Mouse (Mus musculus): Measurements from ENCODE around the gene Acox1. TPM values are rescaled to one million over a fixed set of nuclear protein-coding genes. Genes with fewer than 3 reads are reported as not detected.

Gene Acox1
- polyA plus RNA-seq, 1 experiment from 2014 or later: 36.1 TPM

DNA sequence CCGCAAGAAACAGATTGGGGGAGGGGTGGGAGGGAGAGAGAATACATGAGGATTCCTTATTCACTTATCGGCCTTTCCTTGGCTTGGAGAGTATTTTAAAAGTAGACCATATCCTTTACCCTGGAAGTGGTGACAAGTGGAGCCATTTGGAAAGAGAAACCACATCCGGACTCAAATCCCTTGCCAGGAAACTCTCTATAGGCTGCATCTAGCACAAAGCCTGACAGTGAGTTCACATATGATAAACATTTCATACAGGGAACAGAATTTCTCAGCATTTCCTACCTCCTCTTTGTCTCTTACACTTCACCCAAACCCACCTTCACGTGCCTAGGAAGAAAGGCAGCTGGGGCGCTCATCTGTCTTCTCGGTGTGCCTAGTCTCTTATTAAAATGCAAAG lies 31.6 kb downstream of the Acox1 start:
- ATAC-seq (ENCODE audit: insufficient number of reproducible peaks, low FRiP score): no peak; the same call in 1 of the 2 replicates
- peaks cover 11% of the 10 kb centered on the region for H3K4me1 ChIP-seq (replicated peaks)
- H3K9ac ChIP-seq: peak overlapping the region; percentile 80
- H3K4me2 ChIP-seq: peak overlapping the region; percentile 82
- peak overlapping the region; percentile 96 for H3K27ac ChIP-seq (ENCODE audit: poor library complexity, severe bottlenecking)
- WGBS: 3% methylated on average over 6 of the region's 6 CpGs
- peak overlapping the region; percentile 72 for H3K4me3 ChIP-seq
- peaks cover 30% of the 10 kb centered on the region for H3K36me3 ChIP-seq
- no peaks in the 10 kb centered on the region for H3K9me3 ChIP-seq (replicated peaks)
- no peaks in the 10 kb centered on the region for H3K27me3 ChIP-seq (replicated peaks)

DNA sequence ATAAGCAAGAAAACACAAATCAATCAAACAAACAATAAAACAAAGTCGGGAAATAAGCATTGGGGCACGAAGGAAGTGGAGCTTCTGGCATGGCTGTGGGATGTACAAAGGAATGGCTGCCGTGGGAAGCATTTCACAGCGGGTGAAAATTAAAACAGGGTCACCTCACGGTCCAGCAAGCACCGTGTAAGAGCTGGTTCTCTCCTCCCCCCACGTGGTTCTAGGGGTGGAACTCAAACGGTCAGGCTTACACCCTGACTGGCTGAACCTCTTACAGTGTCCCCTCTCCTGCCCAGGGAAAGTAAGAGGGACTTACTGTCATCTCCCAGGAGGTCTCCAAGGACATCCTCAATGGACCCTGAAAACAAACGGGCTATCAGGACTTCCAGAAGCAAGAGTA lies 35.8 kb downstream of the Acox1 start:
- no peaks in the 10 kb centered on the region for H3K9me3 ChIP-seq (replicated peaks)
- H3K9ac ChIP-seq: no peak overlapping the region
- no peak overlapping the region for H3K4me2 ChIP-seq
- peaks cover 57% of the 10 kb centered on the region for H3K36me3 ChIP-seq
- H3K4me3 ChIP-seq: no peak overlapping the region
- no peak overlapping the region for H3K27ac ChIP-seq (ENCODE audit: poor library complexity, severe bottlenecking)
- 64% methylated on average over 9 of the region's 9 CpGs for WGBS
- H3K27me3 ChIP-seq (replicated peaks): no peaks in the 10 kb centered on the region
- H3K4me1 ChIP-seq (replicated peaks): peaks cover 11% of the 10 kb centered on the region
- no peak for ATAC-seq (ENCODE audit: insufficient number of reproducible peaks, low FRiP score)

DNA sequence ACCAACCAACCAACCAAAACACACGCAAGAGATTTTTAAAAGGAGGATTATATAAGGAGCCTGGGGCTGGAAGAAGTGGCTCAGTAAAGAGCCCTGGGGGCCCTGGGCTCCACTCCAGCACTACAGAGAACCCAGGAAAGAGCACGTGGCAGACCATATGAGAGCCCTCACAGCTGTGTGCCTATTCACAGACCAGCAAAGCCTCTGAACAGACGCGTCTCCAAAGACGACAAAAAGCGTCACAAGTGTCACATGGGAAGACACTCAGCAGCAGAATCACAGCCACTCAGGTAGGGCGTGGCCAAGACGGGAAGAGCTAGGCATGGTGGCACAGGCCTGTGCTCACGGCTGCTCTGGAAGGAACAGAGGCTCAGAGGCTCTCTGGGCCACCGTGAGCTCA lies 36.7 kb downstream of the Acox1 start:
- no peak for ATAC-seq (ENCODE audit: insufficient number of reproducible peaks, low FRiP score)
- no peak overlapping the region for H3K27ac ChIP-seq (ENCODE audit: poor library complexity, severe bottlenecking)
- no peaks in the 10 kb centered on the region for H3K9me3 ChIP-seq (replicated peaks)
- no peak overlapping the region for H3K4me2 ChIP-seq
- H3K36me3 ChIP-seq: peaks cover 63% of the 10 kb centered on the region
- H3K4me3 ChIP-seq: no peak overlapping the region
- no peaks in the 10 kb centered on the region for H3K27me3 ChIP-seq (replicated peaks)
- WGBS: 76% methylated on average over 10 of the region's 10 CpGs
- no peak overlapping the region for H3K9ac ChIP-seq
- H3K4me1 ChIP-seq (replicated peaks): peaks cover 11% of the 10 kb centered on the region

DNA sequence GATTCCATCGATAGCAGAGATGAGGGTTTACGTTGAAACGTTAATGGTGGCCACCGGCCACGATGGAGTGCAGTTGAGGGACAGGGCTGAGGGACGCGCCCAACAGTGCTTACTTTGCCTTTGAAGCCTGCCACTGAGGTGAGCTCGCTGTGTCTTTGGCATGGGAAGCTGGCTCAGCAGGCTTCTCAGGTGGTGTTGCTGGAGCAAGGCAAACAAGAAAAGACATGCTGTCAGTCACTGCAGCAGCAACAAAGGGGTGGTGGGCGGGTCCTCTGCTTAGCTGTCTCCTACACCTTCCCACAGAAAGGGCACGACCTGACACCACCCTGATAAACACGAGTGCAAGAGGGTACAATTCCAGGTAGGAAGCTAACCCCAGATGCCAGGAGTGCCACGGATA lies 37.5 kb downstream of the Acox1 start:
- H3K4me1 ChIP-seq (replicated peaks): peaks cover 3% of the 10 kb centered on the region
- no peak overlapping the region for H3K27ac ChIP-seq (ENCODE audit: poor library complexity, severe bottlenecking)
- H3K36me3 ChIP-seq: peaks cover 72% of the 10 kb centered on the region
- WGBS: 65% methylated on average over 12 of the region's 12 CpGs
- H3K9me3 ChIP-seq (replicated peaks): no peaks in the 10 kb centered on the region
- no peak overlapping the region for H3K4me3 ChIP-seq
- no peak for ATAC-seq (ENCODE audit: insufficient number of reproducible peaks, low FRiP score)
- H3K4me2 ChIP-seq: no peak overlapping the region
- no peak overlapping the region for H3K9ac ChIP-seq
- H3K27me3 ChIP-seq (replicated peaks): no peaks in the 10 kb centered on the region

DNA sequence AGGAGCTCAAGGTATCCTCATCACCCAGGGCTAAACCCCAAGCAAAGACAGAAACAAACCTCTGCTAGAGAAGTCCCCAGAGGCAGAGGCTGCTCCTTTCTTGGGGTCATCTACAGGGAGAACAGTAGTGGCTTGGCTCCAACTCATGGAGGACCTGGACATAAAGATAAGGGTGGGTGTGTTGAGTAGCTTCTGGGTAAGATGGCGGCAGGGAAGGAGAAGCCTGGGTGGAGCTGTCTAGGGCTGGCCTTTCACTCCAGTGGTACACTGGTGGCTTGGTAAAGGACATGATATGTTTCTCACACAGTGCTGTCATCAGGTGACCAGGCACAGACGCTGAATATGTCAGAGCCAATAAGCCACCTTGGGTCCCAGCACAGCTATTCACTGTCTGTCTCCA lies 47.9 kb downstream of the Acox1 start:
- Histone ChIP-seq H3K9ac (no peak overlapping the region), H3K4me2 (no peak overlapping the region), H3K4me1 (replicated peaks) (0 out of 2 replicates have a peak, but pooled peaks cover 11% of the 10 kb centered on the region), H3K27me3 (replicated peaks) (no peaks in the 10 kb centered on the region), H3K36me3 (peaks cover 100% of the 10 kb centered on the region), H3K9me3 (replicated peaks) (no peaks in the 10 kb centered on the region), H3K27ac (ENCODE audit: poor library complexity, severe bottlenecking) (no peak overlapping the region), H3K4me3 (no peak overlapping the region)
- 79% methylated on average over 2 of the region's 2 CpGs for WGBS
- ATAC-seq (ENCODE audit: insufficient number of reproducible peaks, low FRiP score): peak; percentile 74

DNA sequence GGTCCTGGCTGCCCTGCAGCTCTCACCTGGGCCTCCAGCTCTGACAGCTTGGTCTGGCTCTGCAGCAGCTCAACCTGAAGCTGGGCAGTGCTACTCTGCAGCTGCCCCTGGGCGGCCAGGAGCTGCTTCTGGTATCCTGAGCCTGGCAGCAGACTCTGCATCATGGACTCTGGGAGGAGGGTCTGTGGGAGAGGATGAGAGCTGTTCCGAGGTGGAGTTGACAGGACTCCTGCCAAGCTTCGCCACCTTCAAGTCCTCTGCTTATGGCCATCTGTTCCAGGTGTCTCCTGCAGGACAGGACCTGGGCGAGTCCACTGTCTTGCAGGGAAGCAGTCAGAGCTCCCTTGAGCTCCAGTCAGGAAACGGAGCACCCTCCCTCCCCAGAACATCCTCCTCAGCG lies 49.5 kb downstream of the Acox1 start:
- Histone ChIP-seq H3K4me2 (no peak overlapping the region), H3K27me3 (replicated peaks) (no peaks in the 10 kb centered on the region), H3K9ac (no peak overlapping the region), H3K4me1 (replicated peaks) (0 out of 2 replicates have a peak, but pooled peaks cover 11% of the 10 kb centered on the region), H3K9me3 (replicated peaks) (no peaks in the 10 kb centered on the region), H3K36me3 (peaks cover 100% of the 10 kb centered on the region), H3K4me3 (no peak overlapping the region), H3K27ac (ENCODE audit: poor library complexity, severe bottlenecking) (no peak overlapping the region)
- WGBS: 77% methylated on average over 6 of the region's 6 CpGs
- ATAC-seq (ENCODE audit: insufficient number of reproducible peaks, low FRiP score): no peak

DNA sequence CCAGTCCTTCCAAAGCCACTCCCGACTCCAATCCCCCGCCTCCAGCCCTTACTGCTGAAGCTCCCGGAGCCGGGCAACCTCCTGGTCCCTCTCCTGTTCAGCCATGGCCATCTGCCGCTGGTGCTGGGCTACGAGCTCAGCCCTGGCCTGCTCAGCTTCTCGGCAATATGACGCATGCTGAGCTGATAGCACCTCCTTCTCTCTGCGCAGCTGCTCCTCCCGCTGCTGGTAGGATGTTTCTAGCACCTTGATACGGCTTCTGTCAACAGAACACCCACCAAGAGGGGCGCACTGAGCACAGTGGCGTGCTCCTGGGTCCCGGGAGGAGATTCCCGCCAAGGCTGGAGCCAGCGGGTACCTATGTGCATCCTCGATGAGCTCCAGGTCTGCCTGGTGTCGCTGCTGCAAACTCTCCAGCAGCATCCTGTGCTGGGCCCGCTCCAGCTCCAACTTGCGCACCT lies 50.1 kb downstream of the Acox1 start:
- no peak overlapping the region for H3K4me3 ChIP-seq
- 38% methylated on average over 20 of the region's 20 CpGs for WGBS
- peaks cover 100% of the 10 kb centered on the region for H3K36me3 ChIP-seq
- 0 out of 2 replicates have a peak, but pooled peaks cover 11% of the 10 kb centered on the region for H3K4me1 ChIP-seq (replicated peaks)
- H3K27me3 ChIP-seq (replicated peaks): no peaks in the 10 kb centered on the region
- ATAC-seq (ENCODE audit: insufficient number of reproducible peaks, low FRiP score): no peak
- H3K9ac ChIP-seq: peak overlapping the region; percentile 2; the same call in 1 of the 2 replicates
- H3K9me3 ChIP-seq (replicated peaks): no peaks in the 10 kb centered on the region
- H3K27ac ChIP-seq (ENCODE audit: poor library complexity, severe bottlenecking): no peak overlapping the region
- peak overlapping the region; percentile 14; the same call in 1 of the 2 replicates for H3K4me2 ChIP-seq

DNA sequence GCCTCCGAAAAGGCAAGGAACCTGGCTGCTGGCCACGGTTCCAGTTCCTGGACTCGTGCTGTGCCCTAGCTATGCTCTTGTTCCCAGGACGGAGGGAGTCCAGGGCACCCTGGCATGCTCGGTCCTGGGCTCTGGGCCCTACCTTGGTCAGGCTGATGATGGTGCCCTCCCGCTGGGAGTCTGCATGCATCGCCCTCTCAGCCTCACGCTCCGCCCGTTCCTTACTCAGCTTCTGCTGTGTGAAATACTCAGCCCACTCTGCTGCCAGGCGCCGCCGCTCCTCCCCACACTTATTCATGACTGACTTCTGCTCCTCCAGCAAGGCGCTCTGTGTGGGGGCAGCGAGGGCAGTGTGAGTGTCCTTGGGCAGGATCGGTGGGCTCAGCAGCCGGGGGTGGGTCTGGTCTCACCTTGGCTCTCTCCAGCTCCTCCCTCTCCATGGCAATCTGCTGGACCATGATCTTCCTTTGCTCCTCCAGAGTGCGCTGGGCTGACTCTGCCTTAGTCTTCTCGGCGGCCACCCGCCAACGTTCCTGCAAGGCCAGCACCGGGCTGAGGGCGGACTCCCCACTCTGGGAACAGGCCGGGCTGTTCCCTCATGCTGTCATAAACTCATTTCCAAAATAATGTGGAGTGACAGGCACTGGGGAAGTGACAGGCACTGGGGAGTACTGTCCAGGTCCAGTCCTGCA lies 52.4 kb downstream of the Acox1 start:
- WGBS: 75% methylated on average over 25 of the region's 25 CpGs
- no peak overlapping the region; the same call in 1 of the 2 replicates for H3K9ac ChIP-seq
- no peak for ATAC-seq (ENCODE audit: insufficient number of reproducible peaks, low FRiP score)
- no peak overlapping the region for H3K27ac ChIP-seq (ENCODE audit: poor library complexity, severe bottlenecking)
- no peak overlapping the region for H3K4me2 ChIP-seq
- no peaks in the 10 kb centered on the region for H3K9me3 ChIP-seq (replicated peaks)
- 0 out of 2 replicates have a peak, but pooled peaks cover 11% of the 10 kb centered on the region for H3K4me1 ChIP-seq (replicated peaks)
- peaks cover 98% of the 10 kb centered on the region for H3K36me3 ChIP-seq
- no peaks in the 10 kb centered on the region for H3K27me3 ChIP-seq (replicated peaks)
- H3K4me3 ChIP-seq: no peak overlapping the region

DNA sequence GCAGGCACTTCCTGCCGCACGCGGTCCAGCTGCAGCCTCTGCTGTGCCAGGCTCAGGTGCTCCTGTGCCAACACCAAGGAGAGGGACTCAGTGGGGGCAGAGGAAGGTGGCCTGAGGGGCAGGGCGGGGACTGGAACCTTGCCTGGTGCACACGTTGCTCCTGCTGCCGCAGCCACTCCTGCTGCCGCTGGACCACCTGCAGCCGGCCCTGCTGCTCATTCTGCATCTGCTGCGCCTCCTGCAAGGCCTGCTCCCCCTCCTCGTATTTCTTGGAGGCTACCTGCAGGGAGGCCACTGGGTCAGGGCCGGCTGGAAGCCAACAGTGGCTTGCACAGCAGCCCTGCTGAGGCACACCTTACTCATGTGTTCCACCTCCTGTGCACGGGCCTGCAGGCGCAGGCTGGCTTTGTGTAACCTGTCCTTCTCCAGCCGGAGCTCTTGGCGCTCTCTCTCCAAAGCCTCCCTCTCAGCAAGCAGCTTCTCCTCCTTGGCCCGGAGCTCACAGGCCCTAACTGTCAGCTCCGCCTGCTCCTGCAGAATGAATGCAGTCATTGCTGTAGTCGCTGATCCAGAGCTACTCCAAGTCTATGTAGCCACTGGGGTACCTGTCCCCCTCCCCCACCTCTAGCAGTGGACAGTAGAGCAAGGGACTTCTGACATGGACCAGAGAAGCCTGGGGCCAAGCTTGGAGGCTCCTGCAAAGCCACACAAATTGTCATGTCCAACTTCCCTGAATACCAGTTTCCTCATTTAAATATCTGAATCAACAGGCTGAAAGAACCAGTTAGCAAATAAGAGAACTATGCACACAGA lies 53.2 kb downstream of the Acox1 start:
- Histone ChIP-seq H3K9ac (no peak overlapping the region), H3K4me2 (no peak overlapping the region), H3K4me3 (no peak overlapping the region), H3K4me1 (replicated peaks) (0 out of 2 replicates have a peak, but pooled peaks cover 11% of the 10 kb centered on the region), H3K27me3 (replicated peaks) (no peaks in the 10 kb centered on the region), H3K36me3 (peaks cover 92% of the 10 kb centered on the region), H3K9me3 (replicated peaks) (no peaks in the 10 kb centered on the region), H3K27ac (ENCODE audit: poor library complexity, severe bottlenecking) (no peak overlapping the region)
- 69% methylated on average over 18 of the region's 18 CpGs for WGBS
- ATAC-seq (ENCODE audit: insufficient number of reproducible peaks, low FRiP score): no peak

DNA sequence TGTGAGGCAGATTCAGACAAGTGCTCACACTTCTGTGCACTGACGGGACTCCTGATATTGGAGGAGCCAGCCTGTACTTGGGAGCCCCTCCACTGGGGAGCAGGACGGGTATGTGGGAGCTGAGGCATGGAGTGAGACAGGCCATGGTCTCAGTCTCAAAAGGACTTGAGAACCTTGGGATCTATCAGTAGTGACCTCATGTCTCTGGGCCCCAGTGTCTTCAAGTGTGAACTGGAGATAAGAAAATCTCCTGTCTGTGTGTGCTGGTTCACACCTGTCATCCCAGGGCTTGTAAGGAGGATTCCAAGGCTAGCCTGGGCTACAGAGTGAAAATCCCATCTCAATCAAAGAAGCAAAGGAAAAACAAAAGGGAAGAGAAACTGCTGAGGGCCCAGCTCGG lies 55.4 kb downstream of the Acox1 start:
- Histone ChIP-seq H3K36me3 (peaks cover 70% of the 10 kb centered on the region), H3K4me3 (no peak overlapping the region), H3K27ac (ENCODE audit: poor library complexity, severe bottlenecking) (no peak overlapping the region), H3K4me1 (replicated peaks) (peaks cover 6% of the 10 kb centered on the region; the same call in 1 of the 2 replicates), H3K4me2 (no peak overlapping the region), H3K9ac (no peak overlapping the region), H3K27me3 (replicated peaks) (no peaks in the 10 kb centered on the region), H3K9me3 (replicated peaks) (no peaks in the 10 kb centered on the region)
- no peak for ATAC-seq (ENCODE audit: insufficient number of reproducible peaks, low FRiP score)
- WGBS: 77% methylated on average over 3 of the region's 3 CpGs
